Mouse (Mus musculus) T-helper 17 cell (primary cell): ENCODE measurements around the gene Rsph1.

Experiments used
- in situ Hi-C, 2 experiments: fragments of 300-600 bp; cut with MboI, MseI; formaldehyde crosslinking; loops; 1 replicate in 1 of 2; 2 replicates in 1 of 2; pipeline ENCODE4 v1.15.1; 2025; ENCODE audit warnings: high pct_unique_total_duplicates in 2 of 2

Gene Rsph1

DNA sequence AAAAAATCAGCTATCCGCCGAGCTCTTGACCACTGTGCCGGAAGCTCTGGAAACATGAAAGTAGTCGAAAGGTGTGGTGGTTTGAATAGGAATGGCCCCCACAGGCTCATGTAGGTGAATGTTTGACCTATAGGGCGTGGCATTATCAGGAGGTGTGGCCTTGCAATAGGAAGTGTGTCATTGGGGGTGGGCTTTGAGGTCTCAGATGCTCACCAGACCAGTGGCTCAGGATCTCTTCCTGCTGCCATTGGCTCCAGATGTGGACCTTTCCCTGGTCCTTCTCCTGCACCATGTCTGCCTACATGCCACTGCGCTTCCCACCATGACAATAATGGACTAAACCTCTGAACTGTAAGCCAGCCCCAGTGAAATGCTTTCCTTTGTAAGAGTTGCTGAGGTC, 65.3 kb downstream of the Rsph1 start:
- in situ Hi-C loops, result no loop called here

DNA sequence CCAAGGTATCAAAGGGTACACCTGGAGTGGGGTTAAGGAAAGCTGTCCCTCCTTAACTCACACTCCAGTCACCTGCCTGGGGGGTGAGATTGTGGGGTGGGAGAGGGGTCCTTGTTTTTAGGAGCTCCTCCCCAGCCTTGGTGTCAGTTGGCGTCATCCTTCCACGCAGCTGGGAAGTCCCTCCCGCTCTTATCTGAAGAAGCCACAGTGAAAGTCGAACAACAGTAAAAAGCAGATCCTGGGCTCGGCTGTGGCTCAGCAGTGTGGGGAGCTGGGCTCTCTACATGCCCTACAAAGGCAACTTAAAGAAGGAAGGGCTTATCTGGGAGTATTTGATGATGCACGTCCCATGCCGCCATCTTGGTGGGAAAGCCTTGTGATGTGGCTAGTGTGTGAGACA, 66.9 kb downstream of the Rsph1 start:
- in situ Hi-C loops, result no loop called here

DNA sequence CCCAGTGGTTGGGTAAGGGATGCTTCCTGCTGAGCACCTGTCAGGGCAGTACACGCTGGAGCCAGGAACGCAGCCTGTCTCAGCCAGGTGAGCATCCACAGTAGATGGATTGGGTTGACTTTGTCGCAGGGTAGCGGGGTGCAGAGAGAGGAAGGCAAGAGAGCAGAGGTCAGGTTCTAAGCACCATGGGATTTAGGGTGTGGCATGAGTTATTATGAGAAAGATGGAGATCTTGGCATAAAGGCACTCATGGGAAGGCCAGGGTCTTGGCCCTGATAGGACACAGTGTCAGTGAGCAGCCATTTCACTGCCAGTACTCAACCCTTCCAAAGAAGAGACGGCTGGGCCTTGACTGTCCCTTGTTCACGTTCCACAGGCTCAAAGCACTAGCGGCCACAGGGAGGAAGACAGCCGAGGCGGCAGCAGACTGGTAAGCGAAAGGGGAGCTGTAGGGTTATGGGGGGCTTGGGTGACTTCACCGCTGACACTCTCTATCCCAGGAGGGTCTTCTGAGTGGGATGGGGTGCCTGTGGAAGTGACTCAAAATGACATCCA, 67.7 kb downstream of the Rsph1 start:
- in situ Hi-C loops, result loop anchor here in 1 of 2 experiments (5.0 kb wide), 1 partner anchor 88 kb away; no protein-coding TSS in a partner anchor

DNA sequence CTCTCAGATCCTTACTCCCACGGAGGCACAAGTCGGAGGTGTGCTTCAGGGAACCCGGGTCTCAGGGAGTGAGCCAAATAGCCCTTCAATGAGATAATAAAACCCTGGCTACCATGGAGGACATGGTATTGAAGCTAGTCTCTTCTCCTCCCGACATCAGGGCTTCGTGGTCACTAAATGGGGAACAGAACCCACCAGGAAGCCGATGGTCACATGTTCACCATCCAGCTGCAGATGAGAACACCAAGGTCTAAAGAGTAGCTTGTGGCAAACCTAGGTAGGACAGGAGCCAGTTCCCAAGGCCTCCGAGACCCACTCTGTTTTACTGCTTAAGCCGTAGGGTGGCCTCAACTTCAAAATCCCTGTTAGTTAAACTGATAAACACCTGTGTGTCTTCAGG, 68.5 kb downstream of the Rsph1 start:
- in situ Hi-C loops, result loop anchor here in 1 of 2 experiments (5.0 kb wide), 1 partner anchor 89 kb away; no protein-coding TSS in a partner anchor

DNA sequence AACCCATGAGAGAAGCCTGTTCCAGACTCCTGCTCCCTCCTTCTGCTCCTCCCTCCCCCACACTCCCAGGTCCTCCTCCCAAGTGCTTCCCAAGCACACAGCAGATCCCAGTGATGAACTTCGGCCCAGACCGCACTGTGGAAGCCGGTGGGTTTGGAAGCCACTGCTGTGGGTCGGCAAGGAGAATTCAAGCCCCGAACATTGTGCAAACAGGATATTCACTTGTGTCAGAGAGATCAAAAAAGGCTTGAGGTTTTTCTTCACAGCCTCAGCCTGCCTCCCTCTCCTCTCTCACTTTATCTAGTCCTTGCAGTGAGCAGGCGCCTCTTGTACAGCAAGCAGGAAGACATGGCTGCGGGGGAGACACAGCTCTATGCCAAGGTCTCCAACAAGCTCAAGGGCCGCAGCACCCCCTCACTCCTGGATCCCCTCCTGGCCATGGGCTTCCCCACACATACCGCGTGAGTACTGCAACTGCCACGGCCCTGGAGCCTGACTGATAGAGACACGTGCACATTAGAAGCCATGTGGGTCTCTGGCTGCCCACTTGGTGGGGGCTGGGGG, 69.3 kb downstream of the Rsph1 start, which contains the start of gene Ubash3a:
Gene Ubash3a (plus strand): TSS at position 103 of the 564 bp plus-strand sequence.
- in situ Hi-C loops, result loop anchor here in 1 of 2 experiments (5.0 kb wide), 1 partner anchor 89 kb away; no protein-coding TSS in a partner anchor
